18 mouse cellular contexts compared by ENCODE assay signal in the genomic region with DNA sequence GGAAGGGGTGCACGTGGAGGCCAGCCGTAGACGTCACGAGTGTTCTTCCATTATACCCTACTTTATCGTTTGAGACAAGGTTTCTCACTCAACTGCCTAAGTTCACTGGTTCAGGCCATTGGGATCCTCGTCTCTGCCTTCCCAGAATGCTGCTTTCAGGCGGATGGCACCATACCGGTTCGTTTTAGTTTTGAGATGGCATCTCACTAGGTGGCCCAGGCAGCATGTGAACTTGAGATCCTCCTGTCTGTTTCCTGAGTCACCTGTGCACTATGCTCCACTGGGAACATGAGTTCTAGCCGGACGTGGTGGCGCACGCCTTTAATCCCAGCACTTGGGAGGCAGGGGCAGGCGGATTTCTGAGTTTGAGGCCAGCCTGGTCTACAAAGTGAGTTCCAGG.
"Had no signal": no experiment of that assay in that cellular context is flagged by ENCODE, and none has a peak within 500 bp of the region (broad histone marks: within the 10 kb centered on the region; RNA-seq: fewer than 3 reads in every experiment).

No protein-coding gene starts in this region.

- H3K9me3 ChIP-seq: liver, embryonic 15.5 days; lung, embryonic 15.5 days; megakaryocyte, embryonic 14.5 days; midbrain, embryonic 13.5 days; midbrain, embryonic 15.5 days; neural tube, embryonic 12.5 days; stomach, embryonic 15.5 days had no signal

- H3K27me3 ChIP-seq: liver, embryonic 15.5 days; lung, embryonic 15.5 days; megakaryocyte, embryonic 14.5 days; midbrain, embryonic 13.5 days; midbrain, embryonic 15.5 days; neural tube, embryonic 12.5 days; stomach, embryonic 15.5 days had no signal

- H3K27ac ChIP-seq: liver, embryonic 15.5 days; lung, embryonic 15.5 days; macrophage; midbrain, embryonic 13.5 days; midbrain, embryonic 15.5 days; neural tube, embryonic 12.5 days; stomach, embryonic 15.5 days; stomach, postnatal 0 days had no signal

- H3K4me2 ChIP-seq: liver, embryonic 15.5 days; lung, embryonic 15.5 days; midbrain, embryonic 11.5 days; midbrain, embryonic 13.5 days; midbrain, embryonic 15.5 days; neural tube, embryonic 12.5 days; stomach, embryonic 15.5 days had no signal

- ATAC-seq: liver, postnatal 0 days; lung, postnatal 0 days; midbrain, embryonic 13.5 days; midbrain, embryonic 15.5 days had no signal

- DNase-seq: liver, postnatal 0 days; lung, adult 2 months; lung, postnatal 14 days; lung, postnatal 36 days; right cerebral cortex, postnatal 14 days; thymus, postnatal 14 days; thymus, postnatal 36 days had no signal

- H3K9ac ChIP-seq: liver, embryonic 15.5 days; liver, postnatal 0 days; lung, embryonic 15.5 days; midbrain, embryonic 13.5 days; midbrain, embryonic 15.5 days; neural tube, embryonic 12.5 days; stomach, embryonic 15.5 days had no signal

- H3K4me3 ChIP-seq: liver, embryonic 15.5 days; lung, embryonic 15.5 days; megakaryocyte, embryonic 14.5 days; midbrain, embryonic 13.5 days; midbrain, embryonic 15.5 days; neural tube, embryonic 12.5 days; stomach, embryonic 15.5 days had no signal

- H3K36me3 ChIP-seq: liver, embryonic 15.5 days; lung, embryonic 15.5 days; midbrain, embryonic 13.5 days; midbrain, embryonic 15.5 days; neural tube, embryonic 12.5 days; stomach, embryonic 15.5 days had no signal
